In the genomic region with DNA sequence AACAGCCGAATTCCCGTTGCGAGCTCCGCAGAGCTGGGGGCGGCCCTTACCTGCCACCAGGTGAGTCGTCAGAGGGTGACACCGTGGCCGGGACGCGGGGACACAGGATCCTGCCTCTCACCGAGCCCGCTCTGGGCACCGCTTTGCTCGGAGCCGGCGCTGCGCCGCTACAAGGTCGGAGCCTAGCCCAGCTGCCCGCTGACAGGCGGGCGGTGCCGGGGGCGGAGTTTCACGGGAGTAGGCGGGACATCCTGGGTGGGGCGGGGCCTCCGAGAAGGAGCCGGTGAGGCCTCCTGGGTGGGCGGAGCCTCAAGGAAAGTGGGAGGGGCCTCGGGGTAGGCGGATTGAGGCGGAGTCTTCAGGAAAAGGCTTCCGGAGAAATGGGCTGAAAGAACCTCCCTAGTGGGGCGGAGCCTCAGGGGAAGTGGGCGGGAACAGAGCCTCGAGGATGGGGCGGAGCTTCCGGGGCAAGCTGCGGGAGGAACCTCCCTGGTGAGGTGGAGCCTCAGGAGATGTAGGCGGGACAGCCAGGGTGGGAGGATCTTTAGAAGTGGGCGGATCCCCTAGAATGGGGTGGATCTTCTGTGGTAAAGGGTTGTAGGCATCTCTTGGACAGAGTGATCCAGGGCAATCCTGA, we compare ENCODE assay signal across 8 mouse cellular contexts. TPM values are rescaled to one million over a fixed set of nuclear protein-coding genes. Genes with fewer than 3 reads are reported as not detected.
DNase-seq lines count a peak whose midpoint lies in the region; ATAC-seq and TF ChIP-seq lines count a peak whose summit lies in the region.

A gene (minus strand): TSS at position 203 of the 637 bp plus-strand sequence.

- H3K9ac ChIP-seq in embryonic facial prominence, embryonic 15.5 days: peak within 1 kb of the TSS; percentile 42
- peak within 1 kb of the TSS; percentile 49 for H3K9ac ChIP-seq in limb, embryonic 14.5 days (ENCODE audit: low read depth, low read length, severe bottlenecking)
- peak within 1 kb of the TSS; percentile 79 for H3K9ac ChIP-seq in midbrain, postnatal 0 days (replicated peaks; ENCODE audit: low read length, poor library complexity, severe bottlenecking)

- DNase-seq in 3T3-L1 (ENCODE audit: low read depth, low spot score): peak; percentile 93
- DNase-seq in heart, adult 8-10 months (ENCODE audit: low spot score): peak; percentile 97
- peak; percentile 100 for DNase-seq in kidney, adult 9 months
- peak; percentile 68 for DNase-seq in limb, embryonic 14.5 days (ENCODE audit: low spot score)
- peak; percentile 92 for DNase-seq in midbrain, postnatal 0 days (ENCODE audit: low spot score)
- peak; percentile 99 to 100 for DNase-seq in spleen, postnatal 14 days (ENCODE audit: low spot score in 2 of 2)

- no peak for TF ChIP-seq CTCF in bone marrow, adult 2 months (IDR thresholded peaks at IDR 0.05; ENCODE audit: control insufficient read depth, insufficient read depth, low read length)
- TF ChIP-seq CTCF in midbrain, postnatal 0 days (IDR thresholded peaks at IDR 0.05): no peak

- peak; percentile 69; the same call in 1 of the 2 replicates for TF ChIP-seq POLR2A in bone marrow, adult 2 months (IDR thresholded peaks at IDR 0.05; ENCODE audit: borderline replicate concordance, control insufficient read depth, low read depth, low read length)
- no peak for TF ChIP-seq POLR2A in limb, embryonic 14.5 days (IDR thresholded peaks at IDR 0.05; ENCODE audit: borderline replicate concordance, extremely low read depth, insufficient read depth, insufficient read length)

- peaks cover 4% of the 10 kb centered on the region for H3K4me1 ChIP-seq in bone marrow, adult 2 months (ENCODE audit: control insufficient read depth, insufficient read depth, low read length)
- H3K4me1 ChIP-seq in embryonic facial prominence, embryonic 15.5 days: peaks cover 18% of the 10 kb centered on the region
- peaks cover 7% of the 10 kb centered on the region; the same call in 1 of the 2 replicates for H3K4me1 ChIP-seq in limb, embryonic 14.5 days (ENCODE audit: control insufficient read depth, insufficient read depth, low read length)
- H3K4me1 ChIP-seq in midbrain, postnatal 0 days (ENCODE audit: insufficient read depth, low read length): 0 out of 2 replicates have a peak, but pooled peaks cover 7% of the 10 kb centered on the region

- peak within 1 kb of the TSS; percentile 91 for H3K4me2 ChIP-seq in embryonic facial prominence, embryonic 15.5 days (replicated peaks)
- H3K4me2 ChIP-seq in limb, embryonic 14.5 days (replicated peaks; ENCODE audit: low read depth, low read length, severe bottlenecking): peak within 1 kb of the TSS; percentile 78
- H3K4me2 ChIP-seq in midbrain, postnatal 0 days (ENCODE audit: low read depth, low read length, poor library complexity, severe bottlenecking): peak within 1 kb of the TSS; percentile 66

- H3K36me3 ChIP-seq in embryonic facial prominence, embryonic 15.5 days: no peaks in the 10 kb centered on the region
- no peaks in the 10 kb centered on the region for H3K36me3 ChIP-seq in limb, embryonic 14.5 days (ENCODE audit: control insufficient read depth, insufficient read depth, low read length)
- H3K36me3 ChIP-seq in midbrain, postnatal 0 days (ENCODE audit: insufficient read depth, low read length): no peaks in the 10 kb centered on the region

- peak within 1 kb of the TSS; percentile 76 for H3K4me3 ChIP-seq in bone marrow, adult 2 months (replicated peaks; ENCODE audit: control insufficient read depth, low read depth, low read length)
- H3K4me3 ChIP-seq in embryonic facial prominence, embryonic 15.5 days (replicated peaks): peak within 1 kb of the TSS; percentile 53
- H3K4me3 ChIP-seq in limb, embryonic 14.5 days (replicated peaks; ENCODE audit: low read length): peak within 1 kb of the TSS; percentile 47
- H3K4me3 ChIP-seq in midbrain, postnatal 0 days (ENCODE audit: low read depth, low read length): peak within 1 kb of the TSS; percentile 57

- H3K27me3 ChIP-seq in embryonic facial prominence, embryonic 15.5 days: peaks cover 7% of the 10 kb centered on the region
- H3K27me3 ChIP-seq in limb, embryonic 14.5 days (ENCODE audit: control insufficient read depth, insufficient read depth, low read length): no peaks in the 10 kb centered on the region; the same call in 1 of the 2 replicates
- H3K27me3 ChIP-seq in midbrain, postnatal 0 days (ENCODE audit: insufficient read depth, low read length): no peaks in the 10 kb centered on the region

- no peaks in the 10 kb centered on the region for H3K9me3 ChIP-seq in embryonic facial prominence, embryonic 15.5 days (replicated peaks)
- H3K9me3 ChIP-seq in limb, embryonic 14.5 days (ENCODE audit: control insufficient read depth, low read length): 0 out of 2 replicates have a peak, but pooled peaks cover 4% of the 10 kb centered on the region
- no peaks in the 10 kb centered on the region for H3K9me3 ChIP-seq in midbrain, postnatal 0 days (ENCODE audit: low read length)

- WGBS in bone marrow, adult 2 months: under 1% methylated on average over 42 of the region's 42 CpGs
- under 1% methylated on average over 42 of the region's 42 CpGs for WGBS in embryonic facial prominence, embryonic 15.5 days
- WGBS in limb, embryonic 14.5 days: 2% methylated on average over 41 of the region's 42 CpGs
- WGBS in midbrain, postnatal 0 days: 1% methylated on average over 37 of the region's 42 CpGs

- H3K27ac ChIP-seq in bone marrow, adult 2 months (ENCODE audit: control insufficient read depth, insufficient read depth, low read depth, low read length, poor library complexity): peak within 1 kb of the TSS; percentile 88
- H3K27ac ChIP-seq in embryonic facial prominence, embryonic 15.5 days (replicated peaks): no peak within 1 kb of the TSS
- no peak within 1 kb of the TSS for H3K27ac ChIP-seq in limb, embryonic 14.5 days (replicated peaks; ENCODE audit: low read depth, low read length)
- H3K27ac ChIP-seq in midbrain, postnatal 0 days (ENCODE audit: low read depth, low read length): peak within 1 kb of the TSS; percentile 33

- peak; percentile 71 for ATAC-seq in embryonic facial prominence, embryonic 15.5 days (ENCODE audit: insufficient number of reproducible peaks, low FRiP score, low TSS enrichment, low read depth)
- peak; percentile 73 for ATAC-seq in limb, embryonic 14.5 days (ENCODE audit: low FRiP score, low read depth)
- ATAC-seq in midbrain, postnatal 0 days (ENCODE audit: low FRiP score): peak; percentile 76

RNA-seq across cellular contexts. Expression of the gene that starts here (rescaled TPM):
- 5.9 and 7.4 TPM in 2 replicates for polyA plus RNA-seq in bone marrow, adult 2 months (2011; ENCODE audit: insufficient read depth, insufficient read length, low replicate concordance, missing spikeins)
- 2.4 and 2.9 TPM in 2 replicates for polyA plus RNA-seq in embryonic facial prominence, embryonic 15.5 days (2015; fragmentation: Nextera tagmentation; extraction: Ambion mirVana)
- total RNA-seq in heart, adult 8-10 months (2022): 10 to 100 TPM in 3 of 4 experiments, 1 to 10 TPM in 1; 9.5 to 11.9 (median 11.1) TPM
- polyA plus RNA-seq in limb, embryonic 14.5 days (2012; rRNA removed): 2.6 and 3.8 TPM in 2 replicates
- 2.2 and 3.4 TPM in 2 replicates for polyA plus RNA-seq in limb, embryonic 14.5 days (2014; fragmentation: Nextera tagmentation; extraction: Ambion mirVana)
- total RNA-seq in midbrain, postnatal 0 days (2014; rRNA removed): 41.7 and 42.1 TPM in 2 replicates
- 29.6 and 30.1 TPM in 2 replicates for polyA plus RNA-seq in midbrain, postnatal 0 days (2015; fragmentation: Nextera tagmentation; extraction: Ambion mirVana)

Comparison
In these comparisons a context has a peak if more than half of its experiments do, and no peak if none do; other contexts are left out.
1. H3K27ac ChIP-seq: peak in bone marrow, adult 2 months (single experiment) and midbrain, postnatal 0 days (single experiment); none in embryonic facial prominence, embryonic 15.5 days (single experiment) and limb, embryonic 14.5 days (single experiment).
2. Peak in every context shown above with its lines, with median percentiles within 50 percentile points of each other: DNase-seq, H3K4me3 ChIP-seq, ATAC-seq, H3K4me2 ChIP-seq and H3K9ac ChIP-seq.